Mouse (Mus musculus) frontal cortex, postnatal 36 days (tissue): Measurements from ENCODE around the gene Rhbdd2.
A peak's percentile ranks its signal among the peaks of the same experiment; 100 is the strongest.
"Not testable (repeated sequence)": the region's sequence is repeated elsewhere in the genome, so short reads cannot be mapped to it uniquely, and the experiment has no call there.

Experiments used
- DNase-seq, 2 experiments: peaks; one replicate each; pipeline ENCODE4 v3.0.0; 2022; ENCODE audit warnings: low spot score in 2 of 2

Rhbdd2 gene

DNA sequence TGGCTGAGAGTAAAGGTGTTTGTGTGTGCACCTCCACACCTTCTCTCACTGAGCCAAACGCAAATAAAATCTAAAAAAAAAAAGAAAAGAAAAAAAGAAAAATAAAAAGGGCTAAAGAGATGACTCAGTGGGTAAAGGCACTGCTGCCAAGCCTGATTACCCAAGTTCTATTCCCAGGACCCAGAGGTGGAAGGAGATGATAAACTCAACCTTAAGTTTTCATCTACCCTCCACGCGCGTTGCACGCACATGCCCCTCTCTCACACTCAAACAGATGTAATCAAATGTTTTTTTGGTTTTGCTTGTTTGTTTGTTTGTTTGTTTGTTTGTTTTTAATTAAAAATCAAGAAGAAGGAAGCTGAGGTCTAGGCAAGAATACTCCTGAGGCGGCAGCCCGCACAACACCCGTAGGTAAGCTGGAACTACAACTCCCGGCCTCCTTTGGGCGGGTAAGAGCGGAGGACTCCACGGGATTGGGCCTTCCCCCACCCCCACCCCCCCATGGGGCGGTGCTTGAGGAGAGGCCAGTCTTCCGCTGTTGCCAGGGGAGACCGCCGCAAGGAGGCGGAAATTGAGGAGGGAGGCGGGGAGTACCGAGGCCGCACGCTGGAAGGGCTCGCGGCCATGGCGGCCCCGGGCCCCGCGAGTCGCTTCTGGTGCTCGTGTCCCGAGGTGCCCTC lies at the start of gene Rhbdd2:
Gene Rhbdd2, plus strand, starts transcription at position 502 of the 680 bp plus-strand sequence.
- DNase-seq = peak; percentile 94

DNA sequence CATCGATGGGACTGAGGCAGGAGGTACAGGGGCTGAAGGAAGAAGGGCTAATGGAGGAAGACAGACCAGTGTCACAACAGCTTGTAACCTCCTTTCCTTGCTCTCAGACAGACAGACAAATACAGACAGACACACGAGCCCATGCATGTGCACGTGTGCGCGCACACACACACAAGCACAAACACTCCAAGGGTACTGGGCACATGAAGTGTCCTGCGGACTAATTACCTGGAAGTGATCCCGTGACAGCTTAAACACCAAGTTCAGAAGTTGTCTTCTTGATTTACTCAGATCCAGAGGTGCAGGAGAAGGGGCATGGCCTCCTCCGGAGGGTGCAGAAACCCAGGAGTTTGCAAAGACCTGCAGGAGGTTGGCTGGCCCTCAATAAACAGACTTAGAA lies 46.7 kb upstream of the Rhbdd2 start:
- no peak for DNase-seq

DNA sequence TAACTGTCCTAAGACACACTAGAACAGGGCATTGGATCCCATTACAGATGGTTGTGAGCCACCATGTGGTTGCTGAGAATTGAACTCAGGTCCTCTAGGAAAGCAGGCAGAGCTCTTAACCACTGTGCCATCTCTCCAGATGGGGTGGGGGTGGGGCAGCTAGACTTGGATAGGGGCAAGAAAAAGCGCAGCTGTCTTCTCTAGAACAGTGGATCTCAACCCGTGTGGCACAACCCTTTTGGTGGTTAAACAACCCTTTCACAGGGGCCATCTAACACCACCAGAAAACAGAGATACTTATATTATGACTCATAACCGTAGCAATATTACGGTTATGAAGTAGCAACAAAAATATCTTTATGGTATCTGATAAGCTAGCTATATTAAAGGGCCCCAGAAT lies 44.7 kb upstream of the Rhbdd2 start:
- no peak for DNase-seq

DNA sequence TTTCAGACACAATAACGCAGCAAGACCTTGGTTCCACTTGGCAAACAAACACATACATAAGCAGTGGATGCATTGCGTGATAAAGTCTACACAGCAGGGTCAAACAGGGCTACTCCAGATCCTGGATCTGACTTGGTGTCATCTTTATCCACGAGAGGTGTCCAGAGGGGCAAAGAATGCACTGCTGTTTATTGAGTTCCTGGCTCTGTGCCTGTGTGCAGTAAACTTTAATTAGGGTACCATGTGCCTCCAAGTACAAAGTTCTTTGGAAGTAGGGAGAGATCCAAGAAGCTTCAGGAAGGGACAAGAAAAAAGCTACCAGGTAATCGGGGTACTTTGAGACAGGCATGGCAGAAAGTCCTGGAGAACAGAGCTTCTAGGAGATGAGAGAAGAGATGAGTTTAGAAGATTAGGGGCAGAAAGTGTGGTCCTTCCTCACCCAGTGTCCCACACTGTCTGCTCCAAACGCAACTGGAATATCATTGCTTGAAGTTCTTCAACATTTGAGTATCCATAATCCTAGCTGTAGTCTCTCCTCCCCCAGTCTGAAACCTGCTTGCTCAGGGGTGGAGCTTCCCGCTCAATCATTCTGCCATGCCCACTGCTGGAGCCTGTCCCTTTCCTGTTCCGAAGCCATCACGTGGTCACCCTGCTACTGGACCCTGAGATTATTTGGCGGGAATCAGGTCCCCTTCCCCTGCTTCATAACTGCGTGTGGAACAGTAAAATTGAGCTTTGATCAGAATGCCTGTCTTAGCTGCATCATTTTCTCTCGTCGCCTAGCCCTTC lies 42.2 kb upstream of the Rhbdd2 start:
- DNase-seq = no peak

DNA sequence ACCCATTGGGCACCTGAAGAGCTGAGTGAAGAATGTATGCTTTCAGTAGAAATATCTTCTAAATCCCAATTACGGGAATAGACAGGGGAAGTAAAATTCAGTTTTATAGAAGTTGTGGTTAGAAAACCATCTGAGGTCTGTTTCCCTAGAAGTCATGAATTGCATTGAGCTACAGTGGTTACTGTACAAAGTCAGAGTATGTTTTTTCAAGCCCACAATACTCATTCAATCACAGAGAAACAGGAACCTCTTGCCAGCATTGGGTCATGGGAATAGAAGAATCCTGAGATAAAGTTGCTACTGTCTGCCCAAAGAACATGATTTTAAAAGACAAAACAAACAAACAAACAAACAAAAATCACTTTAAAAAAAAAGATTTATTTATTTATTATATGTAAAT lies 27.8 kb upstream of the Rhbdd2 start:
- DNase-seq = not testable (repeated sequence)

DNA sequence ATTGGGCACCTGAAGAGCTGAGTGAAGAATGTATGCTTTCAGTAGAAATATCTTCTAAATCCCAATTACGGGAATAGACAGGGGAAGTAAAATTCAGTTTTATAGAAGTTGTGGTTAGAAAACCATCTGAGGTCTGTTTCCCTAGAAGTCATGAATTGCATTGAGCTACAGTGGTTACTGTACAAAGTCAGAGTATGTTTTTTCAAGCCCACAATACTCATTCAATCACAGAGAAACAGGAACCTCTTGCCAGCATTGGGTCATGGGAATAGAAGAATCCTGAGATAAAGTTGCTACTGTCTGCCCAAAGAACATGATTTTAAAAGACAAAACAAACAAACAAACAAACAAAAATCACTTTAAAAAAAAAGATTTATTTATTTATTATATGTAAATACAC lies 25.7 kb upstream of the Rhbdd2 start:
- not testable (repeated sequence) for DNase-seq

DNA sequence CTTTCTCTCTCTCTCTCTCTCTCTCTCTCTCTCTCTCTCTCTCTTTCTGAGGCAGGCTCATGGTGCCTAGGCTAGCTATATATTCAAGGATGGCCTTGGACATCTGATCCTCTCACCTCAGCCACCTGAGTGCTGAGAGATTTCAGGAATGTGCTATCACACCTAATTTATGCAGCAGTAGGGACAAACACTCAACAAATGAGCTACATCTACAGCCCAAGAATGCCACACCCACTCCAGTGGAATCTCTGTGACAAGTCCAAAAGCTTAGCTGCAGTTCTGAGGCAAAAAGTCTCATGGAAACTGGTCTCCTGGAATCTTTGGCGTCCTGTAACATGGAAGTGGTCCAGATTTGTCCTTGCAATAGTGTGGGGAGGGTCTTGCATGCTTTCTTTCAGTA lies 24.8 kb upstream of the Rhbdd2 start:
- no peak for DNase-seq

DNA sequence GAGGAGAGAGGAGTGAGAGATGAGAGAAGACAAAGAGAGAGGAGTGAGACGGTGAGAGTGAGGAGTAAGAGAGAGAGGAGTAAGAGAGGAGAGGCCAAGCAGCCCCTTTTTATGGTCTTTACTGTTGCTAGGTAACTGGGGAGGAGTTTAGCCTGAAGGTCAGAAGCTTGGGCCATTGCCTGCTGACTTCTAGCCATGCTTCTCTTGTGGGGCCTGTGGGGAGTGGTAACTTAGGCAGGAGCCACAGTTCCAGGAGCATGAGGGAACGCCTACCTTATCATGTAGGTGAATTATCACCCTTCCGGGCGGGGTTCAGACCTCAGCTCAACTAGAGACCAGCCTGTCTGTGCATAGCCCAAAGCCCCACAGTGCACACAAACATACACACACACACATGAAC lies 22.6 kb upstream of the Rhbdd2 start:
- no peak for DNase-seq

DNA sequence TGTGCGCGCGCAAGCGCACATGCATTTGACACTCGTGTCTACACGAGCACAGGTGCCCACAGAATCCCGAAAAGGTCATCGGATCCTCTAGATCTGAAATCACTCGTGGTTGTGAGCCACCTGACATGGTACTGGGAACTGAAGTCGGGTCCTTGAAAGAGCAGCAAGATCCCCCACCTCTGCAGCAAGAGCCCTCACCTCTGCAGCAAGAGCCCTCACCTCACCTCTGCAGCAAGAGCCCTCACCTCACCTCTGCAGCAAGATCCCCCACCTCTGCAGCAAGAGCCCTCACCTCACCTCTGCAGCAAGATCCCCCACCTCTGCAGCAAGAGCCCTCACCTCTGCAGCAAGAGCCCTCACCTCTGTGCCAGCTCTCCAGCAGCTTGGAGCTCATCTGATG lies 12.7 kb upstream of the Rhbdd2 start:
- not testable (repeated sequence) for DNase-seq

DNA sequence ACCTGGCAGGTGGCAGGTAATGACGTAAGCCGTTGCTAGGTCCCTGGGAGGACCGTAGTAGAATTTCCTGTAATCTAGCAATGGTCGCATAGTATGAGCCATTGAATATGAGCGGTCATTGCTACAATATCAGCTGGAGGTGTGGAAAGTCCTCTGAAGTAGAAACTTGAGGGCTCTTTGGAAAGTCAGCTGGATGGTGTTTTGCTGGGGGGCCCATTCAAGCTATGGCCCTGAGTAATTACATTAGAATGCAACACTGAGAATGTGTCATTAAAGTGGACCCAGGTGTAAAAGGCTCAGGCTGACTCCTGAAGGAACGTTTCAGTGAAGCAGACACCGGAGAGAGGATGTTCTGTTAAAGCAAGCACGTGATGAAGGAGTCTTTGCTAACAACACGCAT lies 11.9 kb upstream of the Rhbdd2 start:
- DNase-seq = no peak

DNA sequence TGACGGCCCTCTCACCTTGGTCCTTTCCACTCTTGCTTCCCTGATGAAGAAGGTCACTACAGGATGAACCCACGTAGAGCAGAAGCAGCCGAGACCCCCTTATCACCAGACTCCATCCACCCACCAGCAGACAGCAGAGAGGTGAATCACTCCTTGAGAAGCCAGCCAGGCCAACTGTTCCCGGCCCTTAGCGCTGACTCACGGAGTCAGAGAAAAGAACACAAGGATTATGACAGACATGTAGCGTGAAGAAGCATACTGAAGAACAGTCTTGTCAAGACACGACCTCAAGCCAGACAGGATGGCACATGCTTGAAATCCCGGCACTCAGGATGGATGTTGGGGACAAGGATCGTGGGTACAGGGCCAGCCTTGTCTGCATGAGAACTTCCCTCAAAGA lies 10.7 kb upstream of the Rhbdd2 start:
- DNase-seq = peak in 1 of 2 experiments; percentile 31

DNA sequence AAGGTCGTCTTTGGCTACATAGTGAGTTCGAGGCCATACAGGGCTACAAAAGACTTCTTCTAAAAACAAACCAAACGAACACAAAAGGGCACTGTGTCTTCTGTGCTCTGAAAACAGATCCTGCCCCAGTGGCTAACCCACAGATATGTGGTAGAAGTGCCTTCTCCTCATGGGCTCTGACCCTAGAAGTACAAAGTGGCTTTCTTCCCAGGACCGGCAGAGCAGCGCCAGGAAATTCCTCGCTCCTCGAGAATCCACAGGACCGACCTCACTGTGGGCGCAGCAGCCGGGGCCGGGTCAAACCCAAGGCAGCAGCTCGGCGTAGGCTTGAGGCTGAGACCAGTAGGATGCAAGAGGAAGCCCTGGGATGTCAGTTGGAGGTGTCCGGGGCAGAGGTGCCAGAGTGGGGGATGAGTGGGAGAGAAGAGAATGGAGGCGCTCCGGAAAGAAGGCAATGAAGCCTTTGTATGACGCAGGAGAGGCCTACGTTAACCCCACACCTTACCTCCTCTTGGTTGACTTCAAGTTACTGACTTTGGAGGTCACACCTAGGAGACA lies 9.3 kb upstream of the Rhbdd2 start:
- no peak for DNase-seq

DNA sequence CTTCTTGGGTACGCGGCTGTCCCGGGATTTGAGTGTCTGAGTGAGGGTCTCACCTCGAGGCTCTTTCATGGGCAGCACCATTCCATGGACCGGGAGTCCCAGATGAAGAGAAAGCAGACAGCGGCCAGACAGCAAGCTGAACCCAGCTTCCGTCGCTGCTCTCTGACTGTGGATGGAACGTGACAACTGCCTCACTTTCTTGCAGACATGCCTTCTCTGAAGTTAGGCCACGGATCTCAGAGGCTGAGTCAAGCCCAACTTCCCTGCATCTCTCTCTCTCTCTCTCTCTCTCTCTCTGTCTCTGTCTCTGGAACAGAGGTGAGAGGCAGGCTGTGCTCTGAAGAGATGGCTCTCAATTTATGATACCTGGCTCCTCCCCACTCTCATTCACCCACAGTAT lies 3.5 kb upstream of the Rhbdd2 start:
- no peak for DNase-seq

DNA sequence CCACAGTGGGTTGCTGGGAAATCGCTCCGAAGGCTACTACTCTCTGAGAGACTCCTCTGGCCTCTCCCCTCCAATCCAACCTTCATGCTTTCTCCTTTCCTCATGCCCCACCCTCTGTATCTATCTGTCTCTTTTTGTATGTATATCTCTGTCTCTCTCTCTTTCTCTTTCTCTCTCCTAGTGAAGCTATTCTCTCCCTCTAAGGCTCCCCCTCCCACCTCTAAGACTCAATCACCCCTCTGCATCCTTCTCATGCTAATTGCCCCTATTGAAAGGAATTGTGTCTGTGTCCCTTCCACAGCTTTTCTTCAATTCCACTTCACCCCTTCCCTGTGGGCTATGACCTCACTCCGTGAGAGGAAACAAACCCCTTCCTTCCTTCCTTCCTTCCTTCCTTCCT lies 3.0 kb upstream of the Rhbdd2 start:
- no peak for DNase-seq

DNA sequence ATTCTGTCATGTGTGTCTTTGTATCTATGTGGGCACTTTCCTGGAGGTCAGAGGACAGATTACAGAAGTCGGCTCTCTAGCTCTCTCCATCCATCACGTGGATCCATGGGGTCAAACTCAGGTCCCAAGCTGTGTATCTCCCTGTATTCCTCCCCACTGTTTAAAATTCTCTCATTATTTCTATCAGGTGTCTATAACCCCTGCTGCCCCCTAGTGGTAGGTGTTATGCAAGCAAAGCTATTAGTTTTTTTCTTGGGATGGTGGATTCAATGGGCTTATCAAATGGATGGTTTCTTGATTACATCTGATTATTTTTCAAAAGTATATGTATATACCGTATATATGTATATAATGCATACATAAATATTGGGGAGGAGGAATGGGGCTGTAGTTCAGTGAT lies 1.8 kb upstream of the Rhbdd2 start:
- DNase-seq = peak; percentile 47 to 62

DNA sequence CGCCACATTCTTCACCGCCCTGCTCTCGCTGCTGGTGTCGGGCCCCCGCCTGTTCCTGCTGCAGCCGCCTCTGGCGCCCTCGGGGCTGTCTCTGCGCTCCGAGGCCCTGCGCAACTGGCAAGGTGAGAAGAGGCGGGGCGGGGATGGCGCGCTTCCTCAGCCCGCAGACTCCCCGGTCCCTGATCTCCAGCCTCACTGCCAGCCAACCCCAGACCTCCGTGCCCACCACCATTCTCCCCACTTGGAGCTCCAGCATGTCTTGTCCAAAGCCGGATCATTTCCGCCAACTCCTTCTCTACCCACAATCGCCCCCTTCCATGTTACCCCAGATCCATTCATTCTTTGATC lies 353 bp downstream of the Rhbdd2 start:
- no peak for DNase-seq

DNA sequence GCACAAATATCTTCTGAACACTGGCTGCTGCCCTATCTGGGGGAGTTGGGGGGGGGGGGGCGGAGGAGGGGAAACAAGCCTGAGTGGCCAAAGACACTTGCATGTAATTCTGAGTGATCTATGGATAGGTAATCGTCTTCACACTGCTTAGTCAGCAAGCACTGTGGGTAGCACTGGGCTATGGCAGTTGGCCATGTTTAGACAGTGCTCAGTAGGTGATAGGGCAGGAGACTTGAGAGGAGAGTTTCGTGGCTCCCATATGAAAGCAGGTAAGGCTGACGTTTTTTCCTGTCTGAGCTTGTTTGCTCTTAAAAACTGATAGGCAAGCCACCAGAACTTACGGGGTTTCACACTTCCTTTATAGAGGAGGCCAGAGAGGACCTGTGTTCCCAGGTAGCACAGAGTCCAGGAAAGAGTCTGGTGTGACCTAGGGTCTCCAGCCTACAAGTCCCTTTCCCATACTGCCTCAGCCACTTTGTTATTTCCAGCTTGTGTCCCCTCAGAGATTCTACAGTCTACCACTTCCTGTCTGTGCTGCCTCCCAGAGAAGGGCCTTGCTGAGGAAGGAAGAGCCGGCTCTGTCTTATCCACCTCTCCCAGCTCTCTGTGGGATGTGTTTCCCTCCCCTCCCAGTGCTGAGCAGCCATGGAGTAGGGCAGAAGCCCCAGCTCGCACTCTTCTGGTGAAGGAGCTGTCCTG lies 7.5 kb downstream of the Rhbdd2 start:
- DNase-seq = no peak

DNA sequence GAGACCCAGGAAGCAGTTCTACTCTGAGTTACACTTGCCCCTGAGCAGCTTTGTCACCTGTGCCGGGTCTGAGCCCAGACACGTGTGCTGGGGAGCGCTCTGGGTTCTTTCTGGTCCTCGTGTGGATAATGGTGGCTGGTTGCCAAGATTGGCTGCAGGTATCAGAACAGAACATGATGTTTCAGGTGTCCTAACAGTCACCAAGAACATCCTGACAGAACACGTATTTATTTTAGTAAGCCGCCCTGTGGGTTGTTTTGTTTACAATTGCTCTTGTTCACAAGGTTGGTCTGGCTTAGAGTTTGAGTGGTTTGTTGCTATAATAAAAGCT lies 8.0 kb downstream of the Rhbdd2 start:
- DNase-seq = no peak

DNA sequence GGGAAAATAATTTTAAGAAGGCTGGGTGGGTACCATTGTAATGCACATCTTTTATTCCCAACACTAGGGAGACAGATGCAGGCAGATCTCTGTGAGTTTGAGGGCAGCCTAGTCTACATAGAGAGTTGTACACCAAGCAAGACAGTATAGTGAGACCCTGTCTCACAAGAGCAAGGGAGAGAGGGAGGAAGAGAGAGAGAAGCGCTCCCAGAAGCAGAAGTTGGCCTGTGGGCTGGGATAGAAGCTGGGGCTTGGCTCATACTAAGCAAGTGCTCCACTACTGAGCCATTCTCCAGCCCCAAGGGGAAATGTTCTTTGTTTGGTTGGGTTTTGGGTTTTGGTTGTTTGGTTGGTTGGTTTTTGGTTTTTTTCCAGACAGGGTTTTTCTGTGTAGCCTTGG lies 8.6 kb downstream of the Rhbdd2 start:
- DNase-seq = no peak

DNA sequence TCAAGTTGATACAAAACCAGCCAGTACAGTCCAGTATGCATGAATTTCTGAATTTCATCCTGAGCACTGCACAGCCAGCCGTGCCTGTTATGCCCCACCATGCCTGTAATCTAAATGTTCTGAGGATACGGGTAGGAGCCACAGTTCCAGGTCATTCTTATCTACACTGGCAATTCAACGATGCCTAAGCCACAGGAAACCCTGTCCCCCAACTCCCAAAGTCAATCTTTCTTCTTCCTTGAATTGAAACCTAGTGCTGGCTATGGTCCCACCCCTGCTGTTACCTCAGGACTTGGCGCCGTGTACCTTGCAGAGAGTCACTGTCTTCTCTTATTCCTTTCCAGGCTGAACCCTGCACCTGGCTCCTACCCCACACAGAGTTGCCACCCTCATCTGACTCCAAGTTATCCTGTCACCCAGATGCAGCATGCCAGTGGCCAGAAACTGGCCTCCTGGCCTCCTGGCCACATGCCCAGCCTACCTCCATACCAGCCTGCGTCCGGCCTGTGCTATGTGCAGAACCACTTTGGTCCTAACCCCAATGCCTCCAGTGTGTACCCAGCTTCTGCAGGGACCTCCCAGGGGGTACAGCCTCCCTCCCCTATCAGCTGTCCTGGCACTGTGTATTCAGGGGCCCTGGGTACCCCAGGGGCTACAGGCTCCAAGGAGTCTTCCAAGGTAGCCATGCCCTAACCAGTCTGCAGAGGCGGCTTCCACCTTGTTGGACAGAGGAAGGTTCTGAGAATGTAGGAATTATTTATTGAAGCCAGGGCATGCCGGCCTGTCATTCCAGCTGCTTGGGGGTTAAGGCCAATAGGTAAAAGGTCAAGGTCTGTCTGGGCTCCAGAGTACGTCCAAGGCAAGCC lies 10.5 kb downstream of the Rhbdd2 start:
- no peak for DNase-seq

DNA sequence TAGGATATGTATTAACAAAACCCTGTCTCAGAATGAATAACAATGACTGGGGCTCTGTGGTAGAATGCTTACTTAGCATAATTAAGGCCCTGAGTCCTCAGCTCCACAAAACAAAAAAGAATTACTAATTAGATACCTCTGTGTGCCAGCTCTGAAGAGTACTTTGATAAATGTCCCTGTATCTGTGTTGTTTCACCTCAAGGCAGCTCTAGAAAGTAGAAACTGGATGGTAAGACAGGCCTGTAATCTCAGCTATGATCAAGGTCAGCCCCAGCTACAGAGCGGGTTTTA lies 11.1 kb downstream of the Rhbdd2 start:
- DNase-seq = no peak

DNA sequence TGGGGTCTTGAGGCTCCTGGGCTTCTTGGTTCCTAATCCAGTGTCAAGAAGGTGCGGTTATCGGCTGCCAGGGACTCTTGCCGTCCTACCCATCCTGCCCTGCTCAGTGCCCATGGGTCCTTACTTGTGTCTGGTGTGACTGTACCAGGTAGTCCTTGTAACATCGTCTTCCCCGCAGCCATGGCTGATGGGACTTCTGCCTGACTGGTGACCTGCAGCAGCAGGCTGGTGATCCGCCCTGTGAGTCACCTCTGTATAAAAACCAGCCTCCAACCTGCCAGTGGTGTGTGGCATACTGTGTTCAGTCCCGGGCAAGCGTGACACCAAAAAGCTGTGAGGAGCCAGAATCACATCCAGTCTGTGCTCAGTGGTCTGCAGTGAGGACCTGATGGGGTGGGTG lies 11.5 kb downstream of the Rhbdd2 start:
- DNase-seq = no peak
